Mouse (Mus musculus): ENCODE data around the gene Slc16a11. TPM values are rescaled to one million over a fixed set of nuclear protein-coding genes. Genes with fewer than 3 reads are reported as not detected.
"Not testable (repeated sequence)": the region's sequence is repeated elsewhere in the genome, so short reads cannot be mapped to it uniquely, and the experiment has no call there.

Slc16a11 gene
- total RNA-seq (2021): 10 to 100 TPM; 32.8 to 39.6 TPM
- long read RNA-seq, partial matches to known transcripts: 7 of 28 reads
- long read RNA-seq, other reads (novel, unspliced or antisense): 18 of 28 reads

DNA sequence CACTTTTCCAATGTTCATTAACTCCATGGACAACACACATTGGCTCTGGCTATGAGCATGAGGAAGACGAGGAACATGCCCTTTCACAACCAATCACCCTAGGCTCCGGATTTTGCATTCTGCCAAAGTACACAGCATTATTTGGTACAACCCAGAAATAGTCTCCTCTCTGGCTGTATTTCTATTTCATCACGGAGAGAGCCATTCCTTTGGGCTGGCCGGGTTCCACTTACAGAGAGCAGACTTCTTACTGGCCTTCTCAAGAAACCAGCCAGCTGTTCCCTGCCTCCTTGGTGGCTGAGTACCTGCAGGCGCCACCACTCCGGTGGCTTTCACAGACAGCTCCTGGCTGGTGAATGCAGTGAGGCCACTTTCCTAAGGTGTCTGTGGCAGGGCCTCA lies at the start of gene Slc16a11:
TSS of gene Slc16a11 (plus strand) at position 330 of the 400 bp plus-strand sequence.
- peak in 1 of 2 experiments; percentile 16 for DNase-seq (ENCODE audit: low spot score in 2 of 2)

DNA sequence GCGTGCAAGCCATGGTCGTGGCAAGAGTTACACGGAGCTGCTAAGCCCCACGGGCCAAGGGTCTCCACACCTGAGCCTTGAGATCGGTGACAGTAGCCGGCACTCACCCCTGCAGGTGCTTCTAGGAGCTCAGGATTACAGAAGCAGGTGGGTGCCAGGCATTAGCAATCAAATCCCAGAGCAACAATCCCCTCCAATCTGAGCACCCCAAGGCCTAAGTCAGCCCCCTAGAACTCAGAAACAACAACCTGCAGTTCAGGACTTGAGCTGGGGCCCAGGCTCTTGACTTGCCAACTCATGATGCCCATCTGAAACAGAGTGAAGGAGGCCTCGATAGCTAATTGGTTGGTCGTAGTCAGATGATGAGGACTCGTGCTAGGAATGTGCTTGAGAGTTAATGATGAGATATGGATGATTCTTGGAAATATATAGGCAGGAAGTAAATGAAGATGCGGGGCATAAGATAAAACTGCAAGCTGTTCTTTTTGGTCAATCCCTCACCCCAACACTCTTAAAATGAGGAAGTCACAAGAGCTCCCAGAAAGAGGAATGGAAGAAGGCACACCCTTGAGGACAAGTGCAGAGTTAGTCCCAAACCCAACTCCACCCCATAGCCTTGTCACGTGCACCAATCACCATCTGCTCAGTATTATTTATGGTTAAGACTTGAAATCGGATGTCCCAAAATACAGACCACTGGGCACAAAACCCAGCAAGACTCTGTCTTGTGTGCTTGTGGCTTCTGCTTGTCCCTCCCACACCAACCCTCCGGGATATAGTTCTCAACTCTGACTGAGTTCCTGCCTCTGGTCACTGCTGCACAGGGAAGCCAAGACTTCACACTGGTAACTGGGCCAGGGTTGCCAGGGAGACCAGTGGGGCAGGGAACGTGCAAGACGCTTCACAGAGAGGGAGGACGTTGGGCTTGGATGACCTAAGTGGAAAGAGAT lies 46.3 kb upstream of the Slc16a11 start:
- DNase-seq (ENCODE audit: low spot score in 2 of 2): no peak

DNA sequence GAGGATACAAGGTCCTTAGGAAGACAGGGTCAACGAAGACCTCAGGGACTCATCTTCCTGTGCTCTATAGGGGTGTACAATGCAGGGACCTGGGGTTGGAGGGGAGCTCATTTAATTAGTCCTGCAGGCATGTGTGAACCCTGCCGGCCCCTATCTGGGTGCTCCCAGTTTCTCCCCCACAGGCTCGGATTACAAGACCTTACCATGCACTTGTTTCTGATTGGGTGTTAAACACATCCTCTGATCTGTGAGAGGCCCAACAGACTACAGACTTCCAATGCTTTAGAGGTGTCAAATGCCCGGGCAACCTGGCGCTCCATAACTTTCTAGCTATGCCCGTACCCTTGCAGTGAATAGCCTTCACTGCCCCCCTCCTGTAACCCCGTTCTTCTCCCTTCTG lies 44.4 kb upstream of the Slc16a11 start:
- no peak for DNase-seq (ENCODE audit: low spot score in 2 of 2)

DNA sequence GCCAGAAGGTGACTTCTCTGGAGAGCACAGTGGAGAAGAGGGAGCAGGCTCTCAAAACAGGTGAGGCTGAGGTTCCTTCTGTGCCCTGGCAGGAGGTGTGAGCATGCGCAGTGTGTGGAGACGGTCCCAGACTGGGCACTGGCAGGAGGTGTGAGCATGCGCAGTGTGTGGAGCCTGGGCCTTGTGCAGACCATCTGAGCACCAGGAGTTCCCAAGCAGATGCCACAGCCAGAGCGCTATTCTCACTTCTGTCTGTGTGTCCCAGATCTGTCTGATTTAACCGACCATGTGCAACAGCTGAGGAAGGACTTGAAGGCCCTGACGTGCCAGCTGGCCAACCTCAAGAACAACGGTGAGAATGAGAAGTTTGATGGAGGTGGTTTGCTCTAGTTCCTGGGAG lies 43.1 kb upstream of the Slc16a11 start:
- not testable (repeated sequence) for DNase-seq (ENCODE audit: low spot score in 2 of 2)

DNA sequence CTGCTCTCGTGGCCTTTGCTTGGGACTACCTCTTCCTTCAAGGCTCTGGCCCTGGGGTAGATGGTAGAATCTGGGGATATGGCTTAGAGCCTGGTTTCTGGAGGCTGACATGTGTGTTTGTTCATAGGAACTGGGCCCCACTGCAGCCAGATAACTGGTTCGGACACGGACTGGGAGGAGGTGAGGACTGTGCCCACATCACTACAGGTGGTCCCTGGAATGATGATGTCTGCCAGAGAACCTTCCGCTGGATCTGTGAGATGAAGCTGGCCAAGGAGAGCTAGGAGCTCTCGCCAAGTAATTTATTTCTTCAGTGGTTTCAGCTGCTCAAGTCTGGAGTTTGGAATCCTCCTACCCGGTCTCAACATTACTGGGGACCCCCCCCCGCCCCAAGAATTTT lies 42.3 kb upstream of the Slc16a11 start:
- DNase-seq (ENCODE audit: low spot score in 2 of 2): no peak

- DNase-seq (ENCODE audit: low spot score in 2 of 2): no peak
These were observed 41.4 kb upstream of the Slc16a11 start for GRCm38 (mm10) chr11:70171181-70171580.

- DNase-seq (ENCODE audit: low spot score in 2 of 2): no peak
These were observed 40.7 kb upstream of the Slc16a11 start for GRCm38 (mm10) chr11:70171847-70172246.

DNA sequence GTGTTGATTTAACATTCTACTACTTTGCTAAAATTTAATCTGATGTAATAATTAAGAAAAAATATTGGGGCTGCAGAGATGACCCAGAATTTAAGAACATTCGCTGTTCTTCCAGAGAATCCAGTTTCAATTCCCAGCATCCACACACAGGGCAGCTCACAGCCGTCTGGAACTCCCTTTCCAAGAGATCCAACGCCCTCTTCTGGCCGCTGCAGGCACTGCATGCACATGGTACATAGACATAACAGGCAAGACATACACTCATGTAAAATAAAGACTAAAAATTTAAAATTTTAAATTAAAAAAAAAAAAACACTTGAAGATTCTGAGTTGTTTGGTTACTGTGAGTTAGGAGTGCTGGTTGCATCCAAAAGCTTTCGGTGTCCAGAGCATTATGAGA lies 40.3 kb upstream of the Slc16a11 start:
- DNase-seq (ENCODE audit: low spot score in 2 of 2): no peak

GRCm38 (mm10) chr11:70174491-70174890 lies 38.1 kb upstream of the Slc16a11 start:
- DNase-seq (ENCODE audit: low spot score in 2 of 2): no peak

DNA sequence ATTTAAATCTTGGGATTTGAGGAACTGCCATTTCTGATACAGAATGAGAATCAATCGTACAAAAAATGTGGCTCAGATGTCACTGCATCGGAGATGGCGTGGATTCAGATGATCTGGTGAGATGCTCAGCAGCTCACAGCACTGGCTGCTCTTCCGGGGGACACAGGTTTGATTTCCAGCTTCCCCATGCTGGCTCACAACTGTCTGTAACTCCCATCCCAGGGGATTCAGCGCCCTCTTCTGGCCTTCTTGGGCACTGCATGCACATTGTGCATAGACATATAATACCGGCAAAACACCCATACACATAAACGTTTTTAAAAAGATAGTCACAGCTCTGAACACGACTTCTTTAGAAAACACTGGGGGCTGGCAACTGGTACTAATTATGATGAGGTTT lies 34.9 kb upstream of the Slc16a11 start:
- peak in 1 of 2 experiments; percentile 24 for DNase-seq (ENCODE audit: low spot score in 2 of 2)

DNA sequence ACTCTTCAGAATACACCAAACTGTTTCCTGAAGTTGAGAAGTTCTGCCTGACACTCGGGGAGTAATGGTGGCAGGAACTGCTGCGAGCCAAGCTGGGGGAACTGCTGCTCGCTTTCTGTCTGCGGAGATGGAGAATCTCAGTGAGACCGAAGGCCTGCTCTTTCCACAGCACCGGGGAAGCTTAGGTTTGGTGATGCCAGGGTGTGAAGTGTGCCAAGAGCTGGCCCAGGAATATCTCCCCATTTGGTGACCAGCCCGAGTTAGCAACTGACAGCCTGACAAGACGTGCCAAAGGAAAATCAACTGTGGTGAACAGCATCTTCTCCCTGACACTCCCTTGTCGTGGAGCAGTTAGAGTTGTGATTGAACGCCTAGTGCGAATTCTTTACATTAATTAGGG lies 34.2 kb upstream of the Slc16a11 start:
- DNase-seq (ENCODE audit: low spot score in 2 of 2): no peak

GRCm38 (mm10) chr11:70178756-70179155 lies 33.8 kb upstream of the Slc16a11 start:
- no peak for DNase-seq (ENCODE audit: low spot score in 2 of 2)

GRCm38 (mm10) chr11:70179401-70179800 lies 33.2 kb upstream of the Slc16a11 start:
- peak; percentile 10 to 41 for DNase-seq (ENCODE audit: low spot score in 2 of 2)

- DNase-seq (ENCODE audit: low spot score in 2 of 2): no peak
These were observed 32.1 kb upstream of the Slc16a11 start for GRCm38 (mm10) chr11:70180496-70180895.

GRCm38 (mm10) chr11:70185120-70185519 lies 27.4 kb upstream of the Slc16a11 start:
- no peak for DNase-seq (ENCODE audit: low spot score in 2 of 2)

DNA sequence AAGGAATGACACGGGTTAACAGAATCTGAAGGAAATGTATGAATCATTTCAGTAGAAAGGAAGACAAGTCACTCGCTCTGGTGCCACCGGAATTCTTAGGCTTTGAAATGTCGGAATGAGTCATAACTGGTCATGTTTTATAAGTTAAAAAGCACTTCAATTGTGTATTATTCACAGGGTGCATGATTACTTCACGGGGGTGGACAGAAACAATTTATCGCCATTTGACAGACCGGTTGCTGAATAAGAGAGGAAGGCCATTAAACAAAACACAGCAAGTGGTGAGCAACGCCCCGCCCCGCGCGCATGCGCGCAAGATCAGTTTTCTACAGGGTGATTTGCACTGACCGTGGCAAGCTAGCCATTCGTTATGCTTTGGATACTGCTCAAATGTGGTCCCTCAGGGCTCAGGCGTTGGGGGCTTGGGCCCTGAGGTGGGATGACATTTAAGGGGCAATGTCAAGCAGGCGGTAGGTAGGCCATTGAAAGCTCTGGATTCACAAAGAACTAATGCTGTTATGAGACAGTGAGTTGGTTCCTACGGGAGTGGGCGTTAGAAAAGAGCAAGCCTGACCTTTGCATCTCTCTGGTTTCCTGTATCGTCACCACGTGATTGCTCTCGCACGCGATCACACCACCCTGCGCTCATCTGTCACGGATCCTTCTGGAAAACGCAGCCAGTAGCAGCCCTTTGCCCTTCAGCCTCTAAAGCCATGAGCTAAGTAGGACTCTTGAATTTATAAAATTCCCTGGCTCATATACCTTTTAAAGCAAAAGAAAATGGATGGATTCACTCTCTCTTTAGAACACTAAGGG lies 23.0 kb upstream of the Slc16a11 start:
- DNase-seq (ENCODE audit: low spot score in 2 of 2): no peak

DNA sequence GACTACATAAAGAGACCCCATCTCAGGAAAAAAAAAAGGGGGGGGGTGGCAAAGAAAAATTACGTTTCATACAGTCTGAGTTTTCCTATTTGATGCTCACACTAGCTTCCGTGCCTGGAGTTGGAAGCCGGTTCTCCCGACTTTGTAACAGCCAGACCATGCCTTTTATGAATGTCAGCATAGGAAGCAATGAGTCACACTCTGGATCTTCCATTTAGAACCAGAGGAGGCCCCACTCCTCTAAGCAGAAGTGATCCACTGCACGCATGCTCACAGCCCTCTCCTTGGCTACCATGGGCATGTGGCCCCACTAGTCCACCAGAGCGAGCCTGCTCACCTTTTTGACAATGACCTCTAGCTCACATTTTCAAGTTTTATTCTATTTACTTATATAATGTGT lies 21.4 kb upstream of the Slc16a11 start:
- DNase-seq (ENCODE audit: low spot score in 2 of 2): no peak

DNA sequence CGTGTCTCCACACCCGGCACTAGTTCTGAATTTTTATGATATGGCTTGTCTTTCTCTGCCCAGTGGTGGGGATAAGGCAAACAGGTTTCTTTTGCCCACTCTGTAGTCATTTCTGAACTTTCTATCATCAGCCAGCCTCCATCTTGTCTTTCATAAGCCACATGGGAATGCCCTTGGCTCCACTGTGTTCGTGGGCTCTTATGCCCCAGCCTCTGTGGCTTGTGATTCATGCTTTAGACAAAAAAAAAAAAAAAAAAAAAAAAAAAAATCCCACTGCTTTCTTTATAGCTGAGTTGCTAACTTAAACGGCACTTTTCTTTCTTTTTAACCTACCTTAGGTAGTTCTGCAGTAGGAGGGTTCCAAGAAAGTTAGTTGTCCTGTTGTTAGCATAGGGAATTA lies 20.4 kb upstream of the Slc16a11 start:
- DNase-seq (ENCODE audit: low spot score in 2 of 2): no peak

- DNase-seq (ENCODE audit: low spot score in 2 of 2): no peak
These were observed 18.9 kb upstream of the Slc16a11 start for GRCm38 (mm10) chr11:70193354-70194285.

- DNase-seq (ENCODE audit: low spot score in 2 of 2): no peak
These were observed 14.2 kb upstream of the Slc16a11 start for GRCm38 (mm10) chr11:70198332-70198731.

DNA sequence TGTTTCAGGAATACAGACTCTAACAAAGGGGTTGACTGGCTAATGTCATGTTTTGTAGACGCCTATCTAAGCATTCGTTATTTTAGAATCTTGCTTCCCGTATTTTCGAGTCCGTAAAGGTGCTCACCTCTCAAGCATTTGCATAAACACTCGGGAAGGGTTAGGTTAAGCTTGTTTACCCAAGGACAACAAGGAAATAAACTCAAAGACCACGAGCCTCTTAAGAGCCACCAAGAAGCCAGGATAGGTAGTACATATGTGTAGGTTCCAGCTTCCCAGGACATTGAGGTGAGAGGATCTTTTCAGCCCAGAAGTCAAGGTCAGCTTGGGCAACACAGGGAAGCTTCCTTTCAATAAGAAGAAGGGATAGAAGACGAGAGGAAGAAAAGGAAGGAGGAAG lies 13.4 kb upstream of the Slc16a11 start:
- no peak for DNase-seq (ENCODE audit: low spot score in 2 of 2)

Measured in layer of hippocampus, postnatal 10 days (tissue).